Mouse (Mus musculus): Measurements from ENCODE around the gene Dcaf15.

The Dcaf15 gene

DNA sequence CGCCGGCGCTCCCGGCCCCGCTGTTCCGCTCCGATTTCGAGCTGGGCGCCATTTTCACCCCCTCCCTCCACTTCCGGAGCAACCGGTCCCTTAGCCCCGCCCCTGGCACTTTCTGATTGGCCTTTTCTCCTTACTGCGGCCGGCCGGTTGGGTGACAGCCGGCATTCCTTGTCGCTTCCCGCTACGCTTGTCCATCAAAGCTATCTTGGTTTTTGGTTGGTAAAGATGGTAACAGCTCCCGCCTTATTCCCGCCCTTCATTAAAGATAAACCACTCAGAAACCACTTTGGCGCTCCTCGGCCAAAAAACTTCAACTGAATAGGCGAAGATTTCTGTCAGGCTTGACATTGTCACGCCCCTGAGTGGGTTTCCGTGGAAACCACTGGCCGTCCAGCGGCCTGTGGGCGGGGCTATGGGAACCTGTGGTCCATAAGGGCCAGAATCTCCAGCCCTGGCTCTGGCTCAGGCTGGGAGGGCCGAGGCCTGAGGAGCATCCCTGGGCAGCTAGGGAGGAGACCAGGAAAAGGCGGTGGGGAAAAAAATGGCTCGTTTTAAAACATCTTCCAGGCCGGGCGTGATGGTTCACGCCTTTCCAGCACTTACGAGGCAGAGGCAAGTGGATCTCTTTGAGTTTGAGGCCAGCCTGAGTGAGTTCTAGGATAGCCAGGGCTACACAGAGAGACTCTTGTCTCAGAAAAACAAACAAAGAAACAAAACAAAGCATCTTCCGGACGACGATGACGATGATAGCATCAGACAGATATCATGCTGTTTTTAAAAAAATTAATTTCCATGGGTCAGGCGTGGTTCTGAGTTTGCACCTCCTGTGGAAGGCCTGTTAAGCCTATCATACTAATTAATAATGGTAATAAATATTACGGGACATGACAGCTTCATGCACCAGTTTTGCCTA is at the start of gene Dcaf15:
Gene Dcaf15 (minus strand): TSS at position 72 of the 913 bp plus-strand sequence.
- DNase-seq (ENCODE audit: low spot score in 2 of 2) = peak; percentile 91 to 96

DNA sequence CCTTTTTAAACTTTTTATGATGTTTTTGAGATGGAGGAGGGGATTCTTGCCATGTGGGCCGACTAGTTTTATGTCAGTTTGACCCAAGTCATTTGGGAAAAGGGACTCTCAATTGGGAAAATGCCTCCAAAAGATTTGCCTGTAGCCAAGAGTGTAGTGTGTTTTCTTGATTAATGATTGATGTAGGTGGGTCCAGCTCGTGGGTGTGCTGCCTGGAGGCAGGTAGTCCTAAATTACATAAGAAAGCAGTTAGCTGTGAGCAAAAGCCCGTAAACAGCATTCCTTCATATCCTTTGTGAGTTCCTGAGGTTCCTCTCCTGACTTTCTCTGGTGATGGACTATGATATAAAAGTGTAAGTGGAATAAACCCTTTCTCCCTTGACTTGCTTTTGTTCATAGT is 44.6 kb upstream of the Dcaf15 start:
- DNase-seq (ENCODE audit: low spot score in 2 of 2) = no peak

DNA sequence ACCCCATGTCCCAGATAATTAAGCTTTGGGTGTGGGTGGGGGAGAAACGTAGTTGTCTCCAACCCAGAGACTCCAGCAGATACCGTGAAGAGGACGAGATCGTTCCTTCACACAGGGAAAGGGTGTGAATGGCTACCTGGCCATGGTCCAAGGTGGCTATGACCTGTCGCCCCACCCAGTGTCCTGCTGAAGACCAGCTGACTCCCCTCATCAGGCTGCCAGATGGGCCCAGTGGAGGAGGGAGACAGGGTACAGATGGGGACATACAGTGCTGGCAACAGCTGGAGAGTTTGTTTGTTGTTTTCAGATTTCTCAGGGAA is 43.9 kb upstream of the Dcaf15 start:
- DNase-seq (ENCODE audit: low spot score in 2 of 2) = no peak

DNA sequence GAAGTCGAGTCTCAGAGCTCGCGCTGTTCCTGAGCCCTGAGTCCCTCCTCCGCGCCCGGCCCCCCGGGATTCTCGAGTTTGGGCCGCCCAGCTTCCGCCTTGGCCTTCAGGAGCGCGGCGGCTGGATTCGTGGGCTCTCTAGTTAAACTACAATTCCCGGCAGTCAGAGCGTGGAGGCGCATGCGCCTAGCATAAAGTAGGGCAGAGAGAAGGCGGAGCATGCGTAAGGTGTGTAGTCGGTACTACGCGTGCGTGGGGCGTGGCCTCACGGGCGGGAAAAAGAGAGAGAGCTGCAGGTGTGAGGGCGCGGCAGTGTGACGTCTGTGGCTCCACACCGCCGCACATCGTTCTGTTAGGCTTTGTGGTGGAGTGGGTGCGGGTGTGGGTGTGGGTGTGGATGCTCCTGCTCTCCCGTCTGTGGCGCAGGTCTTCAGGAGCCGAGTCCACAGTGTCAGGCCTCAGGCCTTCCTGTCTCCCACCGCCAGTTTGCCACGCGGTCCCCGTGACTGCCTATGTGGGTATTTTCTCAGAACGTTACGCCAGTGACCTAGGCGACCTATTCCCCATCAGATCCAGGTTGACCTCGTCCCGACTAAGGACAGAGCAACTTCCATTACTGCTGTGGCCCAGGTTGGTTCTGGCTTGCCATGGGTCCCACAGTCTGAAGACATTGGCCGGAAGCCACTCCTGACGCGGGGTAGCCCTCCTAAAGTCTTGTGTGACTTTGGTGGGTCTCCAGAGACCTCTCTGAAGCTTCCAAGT is 43.4 kb upstream of the Dcaf15 start, which contains the start of the genes Cc2d1a and 4930432K21Rik:
Gene Cc2d1a (minus strand): TSS at position 168 of the 762 bp plus-strand sequence.
Gene 4930432K21Rik (plus strand): TSS at position 257 of the 762 bp plus-strand sequence.
- DNase-seq (ENCODE audit: low spot score in 2 of 2) = peak; percentile 83 to 88

DNA sequence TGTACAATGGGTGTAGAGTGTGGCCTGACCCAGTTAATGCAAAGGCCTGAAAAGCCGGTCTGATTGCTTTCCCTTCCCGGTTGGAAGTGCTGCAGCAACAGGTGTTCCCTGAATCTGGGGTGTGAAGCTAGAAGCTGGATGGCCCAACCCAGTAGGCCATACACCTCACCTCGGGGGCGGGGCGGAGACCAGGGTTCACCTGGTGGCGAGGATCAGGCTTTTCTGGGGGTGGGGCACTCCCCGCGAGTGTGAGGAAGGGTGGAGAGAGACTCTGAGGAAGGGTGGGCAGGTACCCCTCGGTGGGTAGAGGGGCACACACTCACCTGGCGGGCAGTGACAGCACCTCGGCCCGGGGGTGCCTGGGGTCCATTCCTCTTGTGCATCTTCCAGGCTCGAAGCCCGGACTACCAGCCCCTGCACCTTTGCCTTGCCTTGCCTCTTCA is 42.8 kb upstream of the Dcaf15 start:
- DNase-seq (ENCODE audit: low spot score in 2 of 2) = no peak

DNA sequence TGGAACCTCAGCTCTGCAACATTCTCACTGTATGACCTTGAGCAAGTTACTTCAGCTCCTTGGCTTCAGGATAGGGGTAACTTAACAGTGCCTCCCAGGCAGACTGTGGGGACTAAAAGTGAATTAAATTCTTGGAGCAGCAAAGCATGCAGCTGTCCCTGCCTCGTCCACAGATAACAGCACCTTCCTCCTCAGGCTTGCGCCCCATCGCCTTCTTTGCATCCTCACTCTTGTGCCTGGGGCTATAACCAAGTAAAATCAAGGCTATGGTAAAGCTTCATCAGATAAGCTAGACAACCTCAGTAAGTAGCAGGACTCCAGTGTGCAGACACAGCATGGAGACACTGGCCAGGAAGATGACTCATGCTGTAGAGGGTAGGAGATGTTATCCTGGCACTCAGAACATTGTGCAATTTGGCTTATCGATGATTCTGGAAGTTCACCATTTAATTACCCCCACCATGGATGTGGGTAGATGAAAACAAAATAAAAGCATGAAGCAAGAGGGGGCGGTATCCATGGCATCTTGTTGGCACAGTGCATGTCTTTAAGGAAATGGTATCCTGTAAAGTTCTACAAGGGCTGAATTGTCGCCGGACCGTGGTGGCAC is 40.2 kb upstream of the Dcaf15 start:
- DNase-seq (ENCODE audit: low spot score in 2 of 2) = no peak

DNA sequence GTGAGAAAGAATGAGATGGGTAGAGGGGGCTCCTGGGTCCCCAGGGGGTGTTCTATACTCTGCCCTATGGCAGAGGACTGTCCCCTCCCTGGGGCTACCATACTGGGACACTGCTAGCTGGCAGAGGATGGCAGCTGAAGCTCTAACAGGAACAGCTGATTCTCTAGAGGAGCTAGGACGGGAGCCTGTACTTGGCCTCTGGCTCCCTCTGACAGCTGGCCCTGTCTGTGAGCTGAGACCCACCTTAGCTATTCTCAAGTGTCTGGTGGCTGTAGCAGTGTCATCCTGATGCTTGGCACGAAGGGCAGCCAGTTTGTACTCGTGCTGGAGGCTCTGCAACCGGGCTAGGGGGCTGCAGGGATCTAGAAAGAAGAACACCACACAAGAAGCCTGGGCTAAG is 36.3 kb upstream of the Dcaf15 start:
- DNase-seq (ENCODE audit: low spot score in 2 of 2) = no peak

DNA sequence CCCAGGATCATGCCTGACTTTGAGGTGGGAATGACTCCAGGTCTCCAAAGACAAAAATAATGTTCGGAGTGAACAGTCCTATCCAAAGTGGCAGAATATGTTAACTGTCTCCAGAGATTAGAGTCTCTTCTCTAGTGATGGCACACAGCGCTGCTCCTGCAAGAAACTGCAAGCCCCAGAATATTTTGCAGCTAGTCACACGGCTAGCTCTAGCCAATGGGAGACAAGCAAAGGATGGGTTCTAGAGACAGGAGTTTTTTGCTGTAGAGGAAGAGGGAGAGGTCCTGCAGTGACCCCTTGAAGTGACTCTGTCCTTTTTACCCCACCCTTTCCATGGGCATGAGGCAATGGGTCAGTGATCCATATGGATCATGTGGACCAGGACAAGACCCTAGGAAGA is 33.3 kb upstream of the Dcaf15 start:
- DNase-seq (ENCODE audit: low spot score in 2 of 2) = no peak

DNA sequence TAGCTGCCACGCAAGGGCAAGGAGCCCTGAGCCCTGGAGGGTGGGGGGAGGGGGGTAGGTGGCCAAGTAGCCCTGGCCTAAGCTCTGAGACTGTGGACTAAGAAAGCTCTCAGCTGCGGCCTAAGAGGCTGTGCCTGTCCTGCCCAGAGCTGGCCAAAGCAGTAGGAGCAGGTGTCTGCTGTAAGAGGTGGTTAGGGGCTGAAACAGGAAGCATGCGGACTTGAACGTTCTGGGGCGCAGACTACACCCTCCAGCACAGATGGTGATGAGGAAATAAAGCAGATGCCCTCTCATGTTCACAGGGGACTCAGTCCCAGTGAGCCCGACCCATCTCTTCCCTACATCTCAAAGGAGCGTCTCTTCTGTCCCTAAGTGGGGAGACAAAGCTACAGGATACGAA is 27.7 kb upstream of the Dcaf15 start:
- no peak for DNase-seq (ENCODE audit: low spot score in 2 of 2)

DNA sequence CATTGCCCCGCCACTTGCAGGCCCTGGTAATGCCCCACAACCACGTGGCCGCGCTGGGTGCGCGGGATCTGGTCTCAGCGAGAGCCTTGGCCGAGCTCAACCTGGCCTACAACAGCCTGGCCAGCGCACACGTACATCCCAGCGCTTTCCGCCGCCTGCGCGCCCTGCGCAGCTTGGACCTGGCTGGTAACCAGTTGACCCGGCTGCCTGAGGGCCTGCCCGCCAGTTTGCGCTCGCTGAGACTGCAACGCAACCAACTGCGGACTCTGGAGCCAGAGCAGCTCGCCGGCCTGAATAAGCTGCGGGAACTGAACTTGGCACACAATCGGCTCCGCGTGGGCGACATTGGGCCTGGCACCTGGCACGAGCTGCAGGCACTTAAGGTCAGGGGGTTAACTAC is 26.2 kb upstream of the Dcaf15 start:
- no peak for DNase-seq (ENCODE audit: low spot score in 2 of 2)

DNA sequence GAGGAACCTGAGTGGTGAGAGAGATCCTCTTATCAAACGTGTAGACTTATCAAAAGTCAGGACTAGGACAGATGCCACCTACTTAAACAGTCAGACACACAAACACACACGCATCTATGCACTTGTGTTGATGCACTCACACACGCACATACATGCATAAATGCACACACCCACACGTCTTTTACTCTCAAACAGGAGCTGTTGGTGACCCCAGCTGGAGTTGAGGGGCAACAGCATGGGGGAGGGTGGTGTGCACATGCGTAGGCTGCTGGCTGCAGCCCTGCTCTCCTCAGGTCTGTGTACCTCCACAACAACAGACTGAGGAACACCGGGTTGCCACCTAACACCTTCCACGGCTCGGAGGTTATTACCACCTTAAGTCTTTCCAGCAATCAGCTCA is 23.7 kb upstream of the Dcaf15 start:
- DNase-seq (ENCODE audit: low spot score in 2 of 2) = no peak

DNA sequence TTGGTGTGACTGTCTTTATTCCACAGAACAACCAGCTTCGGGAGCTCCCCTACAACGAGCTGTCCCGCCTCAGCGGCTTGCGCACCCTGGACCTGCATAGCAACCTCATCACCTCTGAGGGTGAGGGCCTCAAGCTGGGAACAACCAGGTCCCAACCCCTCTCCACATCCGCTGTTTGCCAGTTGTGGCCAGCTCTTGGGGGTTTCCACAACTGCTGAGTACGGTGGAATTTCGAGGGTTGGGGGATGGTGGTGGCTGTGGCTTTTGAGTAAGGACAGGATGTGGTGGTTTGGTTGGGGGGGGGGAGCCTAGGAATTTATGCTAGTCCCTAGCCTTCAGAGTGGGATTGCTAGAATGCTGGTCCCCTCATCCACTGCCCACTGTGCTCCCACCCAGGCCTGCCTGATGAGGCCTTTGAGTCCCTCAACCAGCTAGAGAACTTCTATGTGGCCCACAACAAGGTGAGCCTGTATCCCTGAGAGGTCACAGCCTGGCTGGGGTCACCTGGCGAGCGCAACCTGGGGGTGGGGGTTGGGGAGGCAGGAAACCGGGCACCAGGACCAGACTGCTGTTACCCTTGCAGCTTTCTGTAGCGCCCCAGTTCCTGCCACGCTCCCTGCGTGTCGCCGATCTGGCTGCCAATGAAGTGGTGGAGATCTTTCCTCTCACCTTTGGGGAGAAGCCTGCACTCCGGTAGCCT is 22.8 kb upstream of the Dcaf15 start:
- no peak for DNase-seq (ENCODE audit: low spot score in 2 of 2)

DNA sequence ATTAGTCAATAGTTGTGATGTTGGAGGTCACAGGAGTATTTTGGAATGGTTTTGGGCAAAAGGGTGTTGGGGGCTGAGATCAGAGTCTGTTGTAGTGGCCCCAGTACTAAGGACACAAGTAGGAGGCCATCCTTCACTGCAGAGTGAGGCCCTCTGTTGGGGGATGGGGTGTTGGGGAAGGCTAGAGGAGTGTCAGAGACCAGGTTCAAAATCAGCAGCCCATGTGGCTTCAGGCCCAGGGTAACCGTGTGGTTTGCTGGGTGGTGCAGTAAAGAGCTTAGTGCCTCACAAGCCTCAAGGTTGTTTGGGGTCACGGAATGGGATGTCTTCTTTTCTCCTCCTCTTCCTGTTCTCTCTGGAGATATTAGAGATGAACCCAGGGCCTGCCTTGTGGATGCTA is 22.2 kb upstream of the Dcaf15 start:
- DNase-seq (ENCODE audit: low spot score in 2 of 2) = no peak

DNA sequence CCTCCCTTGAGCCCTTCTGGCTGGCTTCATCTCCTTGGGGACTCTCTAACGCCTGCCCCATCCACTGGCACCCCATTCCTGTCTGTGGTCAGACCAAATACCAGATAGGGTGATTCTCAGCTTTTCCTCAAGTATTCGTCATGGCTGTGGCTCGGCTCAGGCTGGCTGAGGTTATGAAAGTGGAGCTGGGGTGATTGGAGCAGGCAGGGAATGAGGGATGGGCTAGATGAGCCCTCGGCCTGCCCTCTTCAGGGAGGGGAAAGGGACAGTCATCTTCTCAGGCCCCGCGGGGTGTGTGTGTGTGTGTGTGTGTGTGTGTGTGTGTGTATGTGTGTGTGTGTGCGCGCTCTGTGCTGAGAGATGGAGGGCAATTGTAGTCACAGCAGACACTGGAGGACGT is 21.1 kb upstream of the Dcaf15 start, which contains the start of gene Podnl1:
Gene Podnl1 (plus strand): TSS at position 334 of the 400 bp plus-strand sequence.
- no peak for DNase-seq (ENCODE audit: low spot score in 2 of 2)

DNA sequence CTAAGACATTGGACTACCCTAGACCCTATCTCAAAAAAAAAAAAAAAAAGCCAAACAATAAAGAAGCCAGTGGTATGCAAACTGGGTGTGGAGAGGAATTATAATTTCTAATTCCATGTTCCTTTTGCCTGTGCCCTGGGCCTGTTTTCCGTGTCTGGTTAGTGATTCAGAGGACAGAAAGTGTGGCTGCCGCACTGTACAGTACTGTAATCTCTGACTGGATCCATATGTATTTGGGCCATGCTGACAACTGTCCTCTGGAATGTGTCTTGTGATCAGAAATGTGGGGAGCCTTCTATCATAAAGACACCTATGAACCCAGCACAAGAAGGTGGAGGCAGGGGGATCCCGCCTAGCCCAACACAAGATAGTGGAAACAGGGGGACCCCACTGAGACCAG is 17.6 kb upstream of the Dcaf15 start:
- DNase-seq (ENCODE audit: low spot score in 2 of 2) = no peak

DNA sequence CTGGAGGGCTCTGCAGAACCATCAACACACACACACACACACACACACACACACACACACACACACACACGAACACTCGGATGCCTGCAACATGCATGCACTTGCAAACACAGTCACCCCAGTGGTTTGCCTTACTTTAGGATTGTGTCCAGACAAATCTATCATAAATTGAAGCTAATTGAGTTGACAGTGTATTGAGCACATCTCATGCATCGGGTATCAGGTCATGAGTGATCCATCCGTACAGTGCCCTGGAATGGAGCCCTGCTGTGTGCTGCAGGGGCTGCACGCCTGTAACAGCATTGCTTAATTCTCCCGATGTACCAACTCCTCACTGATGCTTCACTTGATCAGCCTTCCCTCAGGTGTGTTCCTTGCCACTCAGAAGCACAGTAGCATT is 11.1 kb upstream of the Dcaf15 start:
- no peak for DNase-seq (ENCODE audit: low spot score in 2 of 2)

DNA sequence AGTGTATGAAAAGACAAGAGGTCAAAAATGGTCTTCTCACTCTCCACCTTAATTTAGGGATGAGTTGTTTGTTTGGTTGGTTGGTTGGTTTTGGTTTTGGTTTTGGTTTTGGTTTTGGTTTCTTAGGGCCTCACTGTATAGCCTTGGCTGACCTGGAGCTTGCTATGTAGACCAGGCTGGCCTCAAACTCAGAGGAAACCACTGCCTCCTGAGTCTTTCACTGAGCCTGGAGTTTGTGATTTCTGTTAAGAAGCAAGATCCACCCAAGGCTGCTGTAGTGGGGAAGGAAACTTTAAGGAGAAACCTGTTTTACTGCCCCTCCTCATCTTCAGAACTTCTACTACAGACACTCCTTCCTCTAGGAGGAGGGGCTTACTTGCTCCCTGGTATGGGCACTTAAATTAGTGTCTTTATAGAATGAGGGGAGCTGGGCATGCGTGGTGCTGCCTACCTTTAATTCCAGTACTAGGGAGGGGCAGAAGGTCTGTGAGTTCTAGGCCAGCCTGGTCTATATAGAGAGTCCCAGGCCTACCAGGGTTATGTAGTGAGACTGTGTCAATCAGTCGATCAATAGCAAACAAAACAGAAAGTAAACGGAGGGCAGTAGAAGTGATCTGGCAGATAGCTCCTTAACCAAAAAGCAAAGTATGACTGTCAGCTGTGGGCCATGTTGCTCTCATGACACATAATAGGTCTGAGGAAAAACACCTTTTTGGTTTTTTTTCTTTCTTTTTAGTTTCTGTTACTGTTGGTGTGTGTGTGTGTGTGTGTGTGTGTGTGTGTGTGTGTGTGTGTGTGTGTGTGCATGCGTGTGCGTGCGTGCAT is 1.9 kb upstream of the Dcaf15 start:
- DNase-seq (ENCODE audit: low spot score in 2 of 2) = no peak

DNA sequence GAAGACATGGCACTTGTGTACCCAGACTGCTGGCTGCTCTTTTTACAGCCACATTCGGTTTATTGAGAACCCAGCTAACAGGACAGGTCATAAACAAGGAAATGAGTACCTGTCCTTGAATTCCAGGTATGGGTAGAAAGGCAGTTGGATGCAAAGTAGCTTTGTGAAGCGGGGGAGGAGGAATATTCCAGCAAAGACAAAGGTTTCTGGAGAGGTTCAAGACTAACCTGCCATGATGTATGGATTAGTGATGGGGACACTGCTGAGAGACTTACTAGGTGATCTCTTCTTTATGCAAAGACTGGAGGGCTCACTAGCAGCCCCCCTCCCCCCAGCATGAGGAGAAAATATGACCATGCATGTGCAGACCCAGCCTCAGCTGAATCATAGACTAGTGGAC is 1.1 kb upstream of the Dcaf15 start:
- DNase-seq (ENCODE audit: low spot score in 2 of 2) = no peak

DNA sequence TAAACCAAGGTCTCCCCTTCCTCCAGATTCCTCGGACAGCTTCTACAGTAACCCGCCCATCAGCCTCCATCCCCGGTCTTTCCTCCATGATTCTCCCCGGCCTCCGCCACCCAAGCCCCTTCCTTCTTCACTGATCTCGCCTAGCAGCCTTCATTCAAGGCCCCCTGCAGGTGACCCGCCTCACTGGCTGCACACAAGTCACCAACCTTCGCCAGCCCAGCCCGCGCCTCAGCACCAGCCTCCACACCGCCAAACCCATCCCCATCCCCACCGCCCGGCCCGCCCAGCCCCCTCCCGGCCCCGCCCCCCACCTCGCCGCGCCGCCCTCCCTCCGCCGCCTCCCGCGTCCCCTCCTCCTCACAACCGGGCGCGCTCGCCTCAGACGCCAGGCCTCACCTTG is 347 bp downstream of the Dcaf15 start:
- peak in 1 of 2 experiments; percentile 47 for DNase-seq (ENCODE audit: low spot score in 2 of 2)

DNA sequence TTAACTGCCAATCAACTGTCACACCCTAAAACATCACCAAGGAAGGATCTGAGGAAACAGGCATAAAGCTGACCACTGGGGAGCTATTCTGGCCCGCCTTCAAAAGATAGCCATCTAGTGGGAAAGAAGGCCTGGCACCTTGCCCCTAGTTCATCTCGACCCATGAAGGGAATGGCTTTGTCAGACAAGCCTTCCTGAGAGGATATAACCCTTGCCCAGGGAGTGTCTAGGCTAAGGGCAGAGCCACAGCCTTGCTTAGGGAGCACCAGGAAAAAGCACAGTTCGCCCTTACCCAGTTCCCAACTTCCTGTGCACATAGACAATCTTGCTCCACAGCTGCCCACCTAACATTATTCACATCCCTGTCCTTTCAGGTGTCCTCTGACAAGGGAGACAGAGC is 967 bp downstream of the Dcaf15 start:
- DNase-seq (ENCODE audit: low spot score in 2 of 2) = no peak

Data from frontal cortex, postnatal 25 days (tissue).